Mouse (Mus musculus): Measurements from ENCODE around the gene Mecp2. TPM values are rescaled to one million over a fixed set of nuclear protein-coding genes. Genes with fewer than 3 reads are reported as not detected.

Mecp2 gene
- polyA plus RNA-seq, 1 experiment from 2014 or later: 15.7 TPM

- peak overlapping the region; percentile 71 for H3K4me3 ChIP-seq
- 33% methylated on average over 17 of the region's 17 CpGs for WGBS
- peak overlapping the region; percentile 98 for H3K27ac ChIP-seq (replicated peaks)
- peaks cover 3% of the 10 kb centered on the region for H3K36me3 ChIP-seq
- H3K27me3 ChIP-seq (ENCODE audit: low read depth, poor library complexity, severe bottlenecking): peaks cover 13% of the 10 kb centered on the region
- DNase-seq (ENCODE audit: low spot score): no peak
- no peaks in the 10 kb centered on the region; the same call in 1 of the 2 replicates for H3K9me3 ChIP-seq (replicated peaks)
- peaks cover 17% of the 10 kb centered on the region for H3K4me1 ChIP-seq
Measured at GRCm38 (mm10) chrX:74084276-74084837, 50.8 kb downstream of the Mecp2 start.

GRCm38 (mm10) chrX:74070794-74071193 lies 64.4 kb downstream of the Mecp2 start:
- Histone ChIP-seq H3K4me3 (no peak overlapping the region), H3K36me3 (peaks cover 46% of the 10 kb centered on the region)
- no peak for DNase-seq (ENCODE audit: low spot score)

GRCm38 (mm10) chrX:74067891-74068290 lies 67.3 kb downstream of the Mecp2 start:
- WGBS: 91% methylated on average over 9 of the region's 9 CpGs
- Histone ChIP-seq H3K36me3 (peaks cover 19% of the 10 kb centered on the region), H3K9me3 (replicated peaks) (no peaks in the 10 kb centered on the region), H3K27ac (replicated peaks) (no peak overlapping the region), H3K4me1 (no peaks in the 10 kb centered on the region), H3K27me3 (ENCODE audit: low read depth, poor library complexity, severe bottlenecking) (no peaks in the 10 kb centered on the region), H3K4me3 (no peak overlapping the region)
- DNase-seq (ENCODE audit: low spot score): no peak

More at GRCm38 (mm10) chrX:74070794-74071193, 64.4 kb downstream of the Mecp2 start:
- no peaks in the 10 kb centered on the region for H3K9me3 ChIP-seq (replicated peaks)
- H3K4me1 ChIP-seq: no peaks in the 10 kb centered on the region
- no peaks in the 10 kb centered on the region for H3K27me3 ChIP-seq (ENCODE audit: low read depth, poor library complexity, severe bottlenecking)
- no peak overlapping the region for H3K27ac ChIP-seq (replicated peaks)

- no peak overlapping the region for H3K27ac ChIP-seq (replicated peaks)
- WGBS: 93% methylated on average over 1 of the region's 1 CpGs
- no peaks in the 10 kb centered on the region for H3K9me3 ChIP-seq (replicated peaks)
- no peak for DNase-seq (ENCODE audit: low spot score)
- H3K4me1 ChIP-seq: no peaks in the 10 kb centered on the region
- no peak overlapping the region for H3K4me3 ChIP-seq
- H3K36me3 ChIP-seq: 0 out of 2 replicates have a peak, but pooled peaks cover 4% of the 10 kb centered on the region
- H3K27me3 ChIP-seq (ENCODE audit: low read depth, poor library complexity, severe bottlenecking): peaks cover 11% of the 10 kb centered on the region; the same call in 1 of the 2 replicates
Measured at GRCm38 (mm10) chrX:74045107-74045506, 90.1 kb downstream of the Mecp2 start.

- DNase-seq (ENCODE audit: low spot score): no peak
- Histone ChIP-seq H3K27ac (replicated peaks) (no peak overlapping the region), H3K27me3 (ENCODE audit: low read depth, poor library complexity, severe bottlenecking) (no peaks in the 10 kb centered on the region; the same call in 1 of the 2 replicates), H3K9me3 (replicated peaks) (no peaks in the 10 kb centered on the region), H3K4me1 (no peaks in the 10 kb centered on the region), H3K4me3 (no peak overlapping the region), H3K36me3 (peaks cover 50% of the 10 kb centered on the region)
- WGBS: 89% methylated on average over 5 of the region's 5 CpGs
Measured at GRCm38 (mm10) chrX:74037702-74038375, 97.3 kb downstream of the Mecp2 start.

- H3K9me3 ChIP-seq (replicated peaks): no peaks in the 10 kb centered on the region
- no peak overlapping the region for H3K27ac ChIP-seq (replicated peaks)
- peaks cover 8% of the 10 kb centered on the region for H3K27me3 ChIP-seq (ENCODE audit: low read depth, poor library complexity, severe bottlenecking)
- WGBS: 81% methylated on average over 1 of the region's 1 CpGs
- H3K4me3 ChIP-seq: no peak overlapping the region
- no peaks in the 10 kb centered on the region for H3K4me1 ChIP-seq
- DNase-seq (ENCODE audit: low spot score): no peak
- peaks cover 21% of the 10 kb centered on the region for H3K36me3 ChIP-seq
Measured at GRCm38 (mm10) chrX:74030000-74030399, 105.2 kb downstream of the Mecp2 start.

GRCm38 (mm10) chrX:74023188-74024049 lies 111.7 kb downstream of the Mecp2 start, which contains the start of gene Irak1:
Irak1 (minus strand) TSS chrX:74023918.
- H3K27ac ChIP-seq (replicated peaks): peak within 1 kb of the TSS; percentile 94
- no peaks in the 10 kb centered on the region for H3K9me3 ChIP-seq (replicated peaks)
- H3K27me3 ChIP-seq (ENCODE audit: low read depth, poor library complexity, severe bottlenecking): peaks cover 10% of the 10 kb centered on the region; the same call in 1 of the 2 replicates
- peaks cover 13% of the 10 kb centered on the region for H3K4me1 ChIP-seq
- peak; percentile 74 for DNase-seq (ENCODE audit: low spot score)
- WGBS: 23% methylated on average over 72 of the region's 72 CpGs
- peak within 1 kb of the TSS; percentile 63 for H3K4me3 ChIP-seq
- H3K36me3 ChIP-seq: peaks cover 34% of the 10 kb centered on the region

GRCm38 (mm10) chrX:74022795-74023187 lies 112.4 kb downstream of the Mecp2 start:
- DNase-seq (ENCODE audit: low spot score): peak; percentile 12
- Histone ChIP-seq H3K4me1 (peaks cover 13% of the 10 kb centered on the region), H3K27ac (replicated peaks) (peak overlapping the region; percentile 94), H3K27me3 (ENCODE audit: low read depth, poor library complexity, severe bottlenecking) (peaks cover 7% of the 10 kb centered on the region; the same call in 1 of the 2 replicates), H3K9me3 (replicated peaks) (no peaks in the 10 kb centered on the region), H3K36me3 (peaks cover 41% of the 10 kb centered on the region), H3K4me3 (peak overlapping the region; percentile 63)
- 26% methylated on average over 6 of the region's 6 CpGs for WGBS

- no peaks in the 10 kb centered on the region for H3K27me3 ChIP-seq (ENCODE audit: low read depth, poor library complexity, severe bottlenecking)
- no peaks in the 10 kb centered on the region for H3K9me3 ChIP-seq (replicated peaks)
- WGBS: 92% methylated on average over 1 of the region's 1 CpGs
- H3K27ac ChIP-seq (replicated peaks): no peak overlapping the region
- no peaks in the 10 kb centered on the region for H3K4me1 ChIP-seq
- H3K4me3 ChIP-seq: no peak overlapping the region
- no peak for DNase-seq (ENCODE audit: low spot score)
- peaks cover 44% of the 10 kb centered on the region for H3K36me3 ChIP-seq
Measured at GRCm38 (mm10) chrX:74014597-74014996, 120.6 kb downstream of the Mecp2 start.

GRCm38 (mm10) chrX:74008063-74008462 lies 127.1 kb downstream of the Mecp2 start:
- no peak overlapping the region for H3K27ac ChIP-seq (replicated peaks)
- no peaks in the 10 kb centered on the region for H3K9me3 ChIP-seq (replicated peaks)
- 0 out of 2 replicates have a peak, but pooled peaks cover 4% of the 10 kb centered on the region for H3K27me3 ChIP-seq (ENCODE audit: low read depth, poor library complexity, severe bottlenecking)
- no peak for DNase-seq (ENCODE audit: low spot score)
- H3K36me3 ChIP-seq: no peaks in the 10 kb centered on the region
- no peak overlapping the region for H3K4me3 ChIP-seq
- peaks cover 5% of the 10 kb centered on the region for H3K4me1 ChIP-seq
- WGBS: 30% methylated on average over 8 of the region's 8 CpGs

- Histone ChIP-seq H3K4me1 (peaks cover 5% of the 10 kb centered on the region), H3K9me3 (replicated peaks) (no peaks in the 10 kb centered on the region), H3K4me3 (no peak overlapping the region), H3K27ac (replicated peaks) (no peak overlapping the region), H3K27me3 (ENCODE audit: low read depth, poor library complexity, severe bottlenecking) (0 out of 2 replicates have a peak, but pooled peaks cover 4% of the 10 kb centered on the region), H3K36me3 (no peaks in the 10 kb centered on the region)
- 85% methylated on average over 21 of the region's 21 CpGs for WGBS
- no peak for DNase-seq (ENCODE audit: low spot score)
Measured at GRCm38 (mm10) chrX:74006401-74006800, 128.8 kb downstream of the Mecp2 start.

- Histone ChIP-seq H3K4me3 (no peak overlapping the region), H3K27ac (replicated peaks) (no peak overlapping the region), H3K27me3 (ENCODE audit: low read depth, poor library complexity, severe bottlenecking) (0 out of 2 replicates have a peak, but pooled peaks cover 4% of the 10 kb centered on the region), H3K4me1 (peaks cover 14% of the 10 kb centered on the region), H3K36me3 (no peaks in the 10 kb centered on the region), H3K9me3 (replicated peaks) (no peaks in the 10 kb centered on the region)
- DNase-seq (ENCODE audit: low spot score): no peak
- WGBS: 74% methylated on average over 2 of the region's 2 CpGs
Measured at GRCm38 (mm10) chrX:74003644-74004043, 131.5 kb downstream of the Mecp2 start.
